Mouse (Mus musculus): ENCODE results near the gene Fkbp10.

Gene Fkbp10

DNA sequence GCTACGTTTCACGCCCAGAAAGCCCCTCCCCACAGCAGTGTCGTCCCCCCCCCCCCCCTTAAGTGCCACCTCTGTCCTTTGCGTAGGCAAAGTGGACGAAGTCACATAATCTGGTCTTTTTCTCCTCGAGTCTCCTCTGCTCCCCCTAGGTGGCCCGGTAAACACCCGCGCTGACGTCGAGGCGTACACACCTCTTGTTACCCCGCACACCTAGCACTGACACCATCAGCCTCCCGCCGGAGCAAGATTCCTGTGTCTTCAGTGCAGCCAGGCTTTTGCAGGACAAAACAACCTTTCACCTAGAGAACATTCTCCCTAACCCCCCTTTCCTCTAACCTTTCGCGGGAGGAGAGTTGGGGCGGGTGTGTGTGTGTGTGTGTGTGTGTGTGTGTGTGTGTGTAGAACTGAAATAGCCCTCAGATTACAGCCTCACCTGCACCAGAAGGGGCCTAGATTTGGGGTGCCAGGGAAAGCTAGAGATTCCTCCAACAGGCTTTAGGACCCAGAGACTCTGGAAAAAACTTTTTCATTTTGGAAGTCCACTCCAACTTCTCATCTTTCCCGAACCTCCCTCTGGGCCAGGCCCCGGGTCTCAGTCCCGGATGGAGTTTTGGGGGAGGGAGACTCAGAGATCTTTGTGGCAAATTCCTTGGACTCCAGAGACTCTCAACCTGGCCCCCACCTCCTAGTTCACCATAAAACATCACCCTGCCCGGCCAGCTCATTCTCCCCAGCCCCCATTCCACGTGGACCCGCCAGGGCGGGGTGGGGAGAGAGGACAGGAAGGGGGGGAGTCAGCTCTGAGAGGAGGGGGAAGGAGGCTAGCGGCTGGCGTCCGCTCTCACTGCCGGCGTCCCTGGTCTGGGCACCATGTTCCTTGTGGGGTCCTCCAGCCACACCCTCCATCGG, at the start of gene Fkbp10:
Fkbp10 (plus strand) TSS at position 784 of the 909 bp plus-strand sequence.
- DNase-seq (ENCODE audit: low read depth), result peak; percentile 30

DNA sequence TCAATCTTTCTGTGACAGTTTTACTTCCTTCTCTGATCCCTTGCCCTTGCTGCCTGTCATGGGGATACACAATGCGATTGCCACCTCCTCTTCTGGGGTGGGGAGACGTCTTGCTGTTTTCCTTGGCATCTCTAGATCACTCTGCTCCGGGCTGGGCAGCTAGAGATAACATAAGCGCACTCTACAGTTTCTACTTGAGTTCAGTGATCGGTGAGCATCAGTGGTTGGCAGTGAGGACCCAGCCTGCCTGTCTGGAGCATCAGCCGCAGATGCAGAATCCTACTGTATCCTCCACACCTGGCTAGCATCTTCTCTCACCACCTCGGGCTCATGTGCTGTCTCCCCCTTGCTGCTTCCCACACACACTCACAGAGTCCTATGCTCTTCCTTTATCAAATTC, 46.4 kb upstream of the Fkbp10 start:
- DNase-seq (ENCODE audit: low read depth), result no peak

GRCm38 (mm10) chr11:100369822-100370221, 45.7 kb upstream of the Fkbp10 start:
- no peak for DNase-seq (ENCODE audit: low read depth)

DNA sequence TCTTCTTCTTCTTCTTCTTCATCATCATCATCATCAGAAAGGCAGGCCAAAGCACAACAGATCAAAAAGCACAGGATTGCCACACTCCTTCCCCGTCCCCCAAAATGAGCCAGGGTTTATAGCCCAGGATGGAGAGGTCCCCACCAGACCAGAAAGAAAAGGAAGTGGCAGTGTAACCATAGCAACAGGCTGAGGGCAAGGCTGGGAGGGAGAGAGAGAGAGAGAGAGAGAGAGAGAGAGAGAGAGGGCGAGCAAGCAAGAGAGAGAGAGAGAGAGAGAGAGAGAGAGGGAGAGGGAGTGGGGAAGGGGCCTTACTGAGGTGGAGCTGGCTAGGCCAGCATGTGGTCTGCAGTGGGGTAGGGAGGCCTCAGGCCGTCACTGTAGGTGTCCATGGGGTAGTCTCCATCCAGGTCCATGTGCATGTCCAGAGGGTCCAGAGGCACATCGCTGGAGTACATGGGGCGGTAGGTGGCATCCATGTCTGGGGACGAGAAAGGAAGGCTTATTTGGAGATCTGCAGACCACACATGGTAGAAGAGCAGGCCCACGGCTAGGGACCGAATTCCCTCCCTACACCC, 43.4 kb upstream of the Fkbp10 start:
- DNase-seq (ENCODE audit: low read depth), result no peak

DNA sequence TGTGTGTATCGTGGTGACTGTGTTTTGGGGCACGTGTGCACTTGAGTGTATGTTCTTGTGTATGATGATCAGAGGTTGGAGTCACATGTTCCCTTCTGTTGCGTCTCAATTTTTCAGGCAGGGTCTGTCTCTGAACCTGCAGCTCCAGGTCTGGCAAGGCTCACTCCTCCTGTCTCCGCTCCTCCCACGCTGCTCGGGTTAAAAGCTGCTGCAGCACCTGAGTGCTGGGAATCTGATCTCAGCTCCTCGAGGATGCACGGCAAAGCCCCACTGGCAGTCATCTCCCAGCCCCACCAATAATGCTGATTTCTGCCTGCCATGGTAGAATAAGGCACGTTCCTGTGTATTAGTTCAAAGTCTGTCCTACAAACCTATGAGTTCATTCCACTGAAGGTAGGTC, 40.4 kb upstream of the Fkbp10 start:
- DNase-seq (ENCODE audit: low read depth), result no peak

GRCm38 (mm10) chr11:100376005-100376404, 39.5 kb upstream of the Fkbp10 start:
- DNase-seq (ENCODE audit: low read depth), result no peak

GRCm38 (mm10) chr11:100376746-100377389, 38.6 kb upstream of the Fkbp10 start:
- DNase-seq (ENCODE audit: low read depth), result no peak

DNA sequence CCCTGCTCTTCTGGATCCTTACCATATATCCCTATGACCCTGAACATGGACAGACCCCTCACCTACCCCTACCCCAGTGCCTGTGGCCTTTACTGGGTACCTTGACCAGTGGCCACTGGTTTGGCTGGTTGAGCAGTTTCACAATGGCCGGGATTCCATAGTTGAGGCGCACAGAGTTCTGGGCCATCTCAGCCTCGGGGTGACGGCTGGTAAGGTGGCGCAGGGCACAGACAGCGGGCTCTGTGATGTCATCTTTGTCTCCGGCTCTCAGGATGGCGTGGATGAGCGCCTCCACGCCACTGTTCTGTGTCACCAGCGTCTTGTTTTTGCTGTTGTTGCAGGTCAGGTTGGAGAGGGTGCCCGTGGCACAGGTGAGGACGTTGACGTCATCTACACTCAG, 37.5 kb upstream of the Fkbp10 start:
- no peak for DNase-seq (ENCODE audit: low read depth)

- DNase-seq (ENCODE audit: low read depth), result no peak
These were observed 37.1 kb upstream of the Fkbp10 start for GRCm38 (mm10) chr11:100378446-100378845.

DNA sequence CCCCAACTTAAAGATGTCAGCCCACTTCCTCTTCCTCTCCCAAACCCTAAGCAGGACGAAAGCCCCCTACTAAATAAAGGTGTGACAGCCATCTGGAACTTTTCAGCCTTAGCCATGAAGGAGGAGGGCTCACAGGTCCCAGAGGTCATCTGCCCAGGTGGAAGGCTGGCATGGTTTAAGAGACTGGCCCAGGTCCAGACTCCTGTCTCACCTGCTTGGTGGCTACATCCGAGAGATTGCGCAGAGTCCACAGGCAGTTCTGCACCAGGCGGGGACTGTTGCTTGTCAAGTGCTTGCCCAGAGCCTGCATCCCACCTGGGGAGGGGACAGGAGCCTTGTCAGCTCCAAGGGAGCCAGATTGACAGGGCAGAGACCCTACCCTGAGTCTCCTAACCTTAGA, 36.2 kb upstream of the Fkbp10 start:
- DNase-seq (ENCODE audit: low read depth), result no peak

- DNase-seq (ENCODE audit: low read depth), result no peak
These were observed 32.8 kb upstream of the Fkbp10 start for GRCm38 (mm10) chr11:100382682-100383081.

DNA sequence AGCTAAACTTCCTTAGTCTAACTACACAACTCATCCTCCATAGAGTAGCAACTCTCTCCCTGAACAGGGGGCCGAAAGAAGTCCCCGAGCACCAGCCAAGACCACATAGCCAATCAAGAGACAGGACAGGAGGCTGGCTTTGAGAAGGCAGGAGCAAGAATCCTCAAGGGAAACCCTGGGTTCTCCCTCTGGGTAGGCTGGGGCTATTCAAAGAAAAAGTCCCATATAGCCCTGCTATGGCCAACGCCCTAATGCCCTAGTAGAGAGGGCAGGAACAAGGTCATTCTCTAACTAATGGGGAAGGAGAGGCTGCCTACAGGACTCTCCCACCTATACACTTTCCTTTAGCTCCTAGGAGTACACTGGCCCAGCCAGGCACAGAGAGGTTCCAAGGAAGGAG, 30.5 kb upstream of the Fkbp10 start:
- no peak for DNase-seq (ENCODE audit: low read depth)

DNA sequence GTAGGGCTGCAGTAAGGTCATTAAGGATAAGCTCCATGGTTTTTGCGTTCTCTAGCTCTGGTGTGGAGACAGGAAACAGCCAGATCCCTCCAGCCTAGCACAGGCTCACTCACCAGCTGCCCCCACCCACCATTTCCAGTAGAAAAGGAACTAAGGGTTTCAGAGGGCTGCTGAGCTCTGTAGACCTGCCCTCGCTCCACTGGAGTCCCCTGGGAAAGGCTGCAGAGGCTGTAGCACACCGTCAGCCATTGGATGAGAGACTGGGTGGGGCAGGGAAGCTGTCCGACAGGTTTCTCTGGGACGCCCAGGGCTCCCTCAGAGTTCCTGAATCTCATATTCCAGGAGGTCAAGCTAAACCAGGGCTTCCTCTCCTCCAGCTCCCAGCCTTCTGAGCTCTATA, 28.9 kb upstream of the Fkbp10 start:
- no peak for DNase-seq (ENCODE audit: low read depth)

DNA sequence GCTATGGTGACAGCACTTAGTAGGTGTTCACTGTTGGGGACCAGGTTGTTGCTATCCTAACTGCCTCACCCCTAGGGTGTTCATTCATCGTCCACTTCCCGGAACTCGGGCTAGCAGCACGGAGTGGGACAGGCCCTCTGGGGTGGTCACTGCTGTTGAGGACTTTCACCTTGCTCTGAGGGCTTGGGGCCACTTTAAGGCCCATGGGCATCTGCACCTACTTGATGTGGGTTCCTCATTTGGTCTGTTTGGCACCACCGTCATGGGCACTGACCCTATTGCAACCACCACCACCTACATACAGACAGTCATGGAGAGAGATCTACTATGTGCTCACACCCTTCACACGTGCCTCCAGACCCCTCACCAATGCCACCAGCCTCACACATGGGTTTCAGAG, 28.4 kb upstream of the Fkbp10 start:
- DNase-seq (ENCODE audit: low read depth), result no peak

DNA sequence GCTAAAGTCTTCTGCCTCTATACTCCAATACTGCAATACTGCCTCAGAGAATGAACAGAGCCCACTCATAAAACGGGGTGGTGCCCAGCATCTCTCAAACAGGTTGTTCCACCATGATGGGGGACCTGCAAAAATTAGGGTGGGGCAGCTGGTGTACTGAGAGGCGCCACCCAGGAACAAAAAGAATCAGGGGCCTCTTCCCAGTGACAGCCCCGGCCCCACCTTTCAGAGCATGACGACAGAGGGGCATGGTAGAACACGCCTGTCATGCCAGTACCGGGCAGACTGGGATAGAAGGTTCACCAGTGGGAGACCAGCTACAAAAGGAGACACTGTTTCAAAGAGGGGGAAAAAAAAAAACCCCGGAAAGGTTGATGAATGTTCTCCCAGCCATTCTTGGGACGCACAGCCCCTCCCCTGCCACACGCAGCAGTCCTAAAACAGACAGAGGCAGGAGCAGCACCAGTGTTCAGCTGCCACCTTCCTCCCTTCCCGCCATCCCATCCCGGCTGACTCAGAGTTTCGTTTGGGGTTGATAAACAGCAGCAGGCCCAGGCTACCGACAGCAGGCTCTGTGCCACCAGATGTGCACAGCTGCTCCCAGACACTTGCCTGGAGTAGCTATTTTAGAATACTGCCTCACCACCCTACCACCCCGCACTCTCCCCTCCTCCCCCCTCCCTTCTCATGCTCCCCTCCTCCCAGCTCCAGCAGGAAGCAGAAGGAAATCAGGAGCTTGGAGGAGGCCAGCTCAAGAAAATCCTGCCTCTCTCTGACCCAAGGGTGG, 27.7 kb upstream of the Fkbp10 start:
- no peak for DNase-seq (ENCODE audit: low read depth)

- DNase-seq (ENCODE audit: low read depth), result no peak
These were observed 26.9 kb upstream of the Fkbp10 start for GRCm38 (mm10) chr11:100388588-100388987.

DNA sequence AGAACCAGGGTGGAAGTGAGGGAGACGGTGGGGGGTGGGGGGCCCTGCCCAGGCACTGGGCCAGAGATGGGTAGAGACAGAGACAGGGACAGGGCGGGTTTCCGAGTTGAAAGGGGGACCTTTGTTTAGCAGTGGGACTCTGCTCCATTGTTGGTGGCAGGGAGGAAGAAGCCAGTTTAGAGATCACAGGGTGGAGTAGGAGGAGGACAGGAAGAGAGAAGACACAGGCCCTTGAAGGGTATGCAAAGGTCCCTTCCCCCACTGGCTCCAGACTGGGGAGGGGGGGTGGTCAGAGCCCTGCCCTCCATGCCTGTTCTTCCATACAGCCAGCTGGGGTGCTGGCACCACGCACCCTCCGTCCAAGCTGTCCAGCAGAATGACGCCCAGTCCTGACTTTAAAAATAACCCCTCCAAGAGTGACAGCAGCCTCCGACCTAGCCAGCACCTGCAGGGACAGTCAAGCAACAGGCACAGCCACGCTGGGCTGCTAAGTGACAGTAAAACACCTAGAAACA, 25.5 kb upstream of the Fkbp10 start:
- no peak for DNase-seq (ENCODE audit: low read depth)

GRCm38 (mm10) chr11:100391081-100391883, 24.2 kb upstream of the Fkbp10 start:
- DNase-seq (ENCODE audit: low read depth), result no peak

GRCm38 (mm10) chr11:100391884-100392345, 23.6 kb upstream of the Fkbp10 start:
- DNase-seq (ENCODE audit: low read depth), result no peak

- DNase-seq (ENCODE audit: low read depth), result no peak
These were observed 22.5 kb upstream of the Fkbp10 start for GRCm38 (mm10) chr11:100392958-100393357.

DNA sequence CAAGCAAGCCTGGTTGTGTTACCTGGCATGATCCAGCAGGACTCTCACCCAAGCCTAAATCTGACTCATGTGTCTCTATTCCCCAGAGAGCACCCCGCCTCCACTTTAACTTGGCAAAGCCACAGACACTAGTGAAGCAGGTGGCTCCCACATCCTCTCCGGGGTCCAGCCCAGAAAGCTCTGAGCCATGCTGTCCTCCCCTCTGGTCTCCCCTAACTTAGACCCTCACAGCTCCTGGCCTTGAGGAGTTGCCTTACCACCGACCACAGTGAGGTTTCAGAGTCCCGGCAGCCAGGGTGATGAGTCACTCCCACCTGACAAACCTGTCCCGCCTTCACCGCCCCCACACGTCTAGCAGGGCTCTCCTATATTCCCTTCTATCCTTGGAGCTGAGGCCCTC, 21.8 kb upstream of the Fkbp10 start:
- no peak for DNase-seq (ENCODE audit: low read depth)

Measured in induced T-regulatory cell, adult 2 months (primary cell).